Mouse (Mus musculus) left cerebral cortex, adult 2 months (tissue): ENCODE results near the gene Haao. TPM values are rescaled to one million over a fixed set of nuclear protein-coding genes. Genes with fewer than 3 reads are reported as not detected.

ENCODE experiments used
- DNase-seq, 2 experiments: peaks; one replicate each; pipeline ENCODE4 v3.0.0; 2021 to 2022; ENCODE audit warnings: low spot score in 2 of 2, mixed read lengths in 1 of 2; ENCODE audit errors: extremely low spot score in 1 of 2
- H3K27ac ChIP-seq: fragments of 200-600 bp; 2 replicates; pipeline ENCODE4 v1.8.1; 2022
- H3K4me3 ChIP-seq: fragments of 200-600 bp; 2 replicates; pipeline ENCODE4 v1.8.1; 2022
- CTCF ChIP-seq: fragments of 200-600 bp; IDR thresholded peaks from 2 replicates; pipeline ENCODE4 v1.8.1; 2022; ENCODE audit warnings: antibody characterized with exemption, mild to moderate bottlenecking, moderate library complexity
- intact Hi-C: fragments of 180-260 bp; cut with DNase I; formaldehyde crosslinking; loops from one replicate; pipeline ENCODE4 v1.15.1; 2025
- total RNA-seq, 2 experiments: library from RNA; stranded (reverse); gene quantifications; 2 replicates each; pipeline ENCODE4 v1.2.3; 2021

Gene Haao
- total RNA-seq, 2 experiments from 2014 or later, result not detected

DNA sequence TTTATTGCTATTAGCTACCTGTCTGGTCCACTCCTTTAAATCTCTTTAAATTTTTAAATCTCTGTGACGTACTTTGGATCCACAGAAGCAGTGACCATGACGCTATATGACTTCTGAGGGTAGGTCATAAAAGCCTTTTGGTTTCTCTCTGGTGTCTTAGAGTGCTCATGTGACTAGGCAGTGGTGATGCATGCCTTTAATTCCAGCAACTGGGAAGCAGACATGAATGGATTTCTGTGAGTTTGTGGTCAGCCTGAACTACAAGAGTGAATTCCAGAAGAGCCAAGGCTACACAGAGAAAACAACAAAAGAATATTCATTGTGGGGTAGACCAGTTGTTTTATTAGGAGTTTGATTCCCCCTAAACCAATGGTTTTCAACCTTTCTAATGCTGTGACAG is 35.0 kb upstream of the Haao start:
- TF ChIP-seq CTCF, result no peak
- intact Hi-C loops, result no loop called here

DNA sequence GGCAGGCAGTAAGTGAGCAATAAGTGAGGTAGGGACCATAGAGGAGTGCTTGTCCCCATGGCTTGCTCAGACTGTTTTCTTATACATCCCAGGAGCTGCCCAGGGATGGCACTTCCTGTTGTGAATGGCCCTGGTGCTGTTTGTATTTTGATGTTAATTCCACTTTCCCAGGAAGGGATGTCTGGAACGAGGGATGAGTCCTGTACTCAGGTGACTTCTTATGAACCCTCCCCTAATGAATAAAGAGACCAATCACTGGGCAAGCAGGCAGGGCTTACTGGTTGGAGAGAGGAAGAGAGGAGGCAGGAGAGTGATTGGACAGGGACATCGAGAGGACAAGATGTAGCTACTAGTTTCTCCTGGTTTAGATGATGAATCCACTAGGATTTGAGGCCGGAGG is 33.3 kb upstream of the Haao start:
- TF ChIP-seq CTCF, result no peak
- no peak for DNase-seq
- H3K27ac ChIP-seq, result no peak overlapping the region
- intact Hi-C loops, result no loop called here
- H3K4me3 ChIP-seq, result no peak overlapping the region

More for the DNA sequence above, 35.0 kb upstream of the Haao start:
- H3K4me3 ChIP-seq, result no peak overlapping the region
- DNase-seq, result no peak
- no peak overlapping the region for H3K27ac ChIP-seq

DNA sequence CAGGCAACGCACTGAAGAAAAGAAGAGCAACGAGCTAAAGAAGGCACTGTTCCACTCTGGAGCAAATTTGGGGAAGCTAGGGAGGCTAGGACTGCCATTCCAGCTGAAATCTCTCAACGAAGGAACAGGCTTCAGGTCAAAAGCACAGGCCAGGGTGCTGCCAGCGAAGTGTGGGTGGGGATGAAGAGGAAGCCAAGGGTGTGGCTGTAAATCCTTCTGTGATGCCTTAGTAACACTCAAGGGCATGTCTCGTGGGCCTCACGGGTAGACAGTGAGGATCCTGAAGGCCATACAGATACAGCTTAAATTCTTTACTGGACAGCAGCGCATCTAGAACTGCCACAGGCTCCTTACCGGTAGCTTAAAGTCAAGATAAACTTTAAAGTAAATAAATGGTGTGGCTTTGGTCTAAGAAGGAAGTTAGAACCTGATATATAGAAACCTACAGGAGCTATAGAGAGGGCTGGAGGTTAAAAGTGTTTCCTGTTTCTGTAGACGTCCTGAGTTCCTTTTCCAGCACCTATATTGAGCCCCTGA is 32.5 kb upstream of the Haao start:
- Histone ChIP-seq H3K27ac (no peak overlapping the region), H3K4me3 (no peak overlapping the region)
- TF ChIP-seq CTCF, result no peak
- no peak for DNase-seq
- intact Hi-C loops, result no loop called here

DNA sequence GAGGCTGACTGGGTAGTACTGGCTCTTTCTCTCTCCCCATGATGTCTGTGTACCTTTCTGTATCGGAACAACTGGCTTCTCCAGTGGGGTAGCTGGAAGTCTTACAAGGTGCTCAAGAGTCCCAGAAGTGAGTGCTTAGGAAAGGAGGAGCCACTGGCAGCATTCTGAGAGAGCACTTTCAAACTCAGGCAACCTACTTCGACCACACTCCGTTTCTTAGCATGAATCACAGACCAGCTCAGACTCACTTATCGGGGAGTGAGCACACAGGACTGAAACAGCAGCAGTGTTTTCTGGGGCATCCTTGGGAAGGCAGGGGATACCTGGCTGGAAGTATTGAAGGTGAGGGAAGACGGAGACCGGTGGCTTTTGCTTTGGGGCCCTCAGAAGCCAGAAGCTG is 31.9 kb upstream of the Haao start:
- Histone ChIP-seq H3K4me3 (no peak overlapping the region), H3K27ac (no peak overlapping the region)
- no peak for TF ChIP-seq CTCF
- DNase-seq, result no peak
- intact Hi-C loops, result no loop called here

DNA sequence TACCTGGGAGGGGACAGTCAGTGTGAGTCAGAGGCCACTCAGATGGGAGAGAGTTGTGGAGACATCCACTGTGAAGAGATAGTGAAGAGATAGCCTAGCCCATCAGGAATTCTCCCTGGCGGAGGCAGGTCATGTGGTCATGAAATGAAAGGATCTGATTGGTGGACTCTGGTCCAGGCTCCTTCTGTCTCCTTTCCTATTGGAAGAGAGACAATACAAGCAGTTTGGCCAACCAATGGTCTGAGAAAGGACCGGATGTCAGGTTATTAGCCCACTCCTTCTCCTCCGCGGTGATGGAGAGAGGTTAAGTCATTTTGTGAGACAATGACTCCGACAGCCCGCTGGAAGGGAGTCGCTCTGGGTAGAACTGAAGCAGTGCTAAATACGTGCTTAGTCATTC is 26.8 kb upstream of the Haao start:
- DNase-seq, result no peak
- Histone ChIP-seq H3K4me3 (no peak overlapping the region), H3K27ac (no peak overlapping the region)
- intact Hi-C loops, result no loop called here
- no peak for TF ChIP-seq CTCF

DNA sequence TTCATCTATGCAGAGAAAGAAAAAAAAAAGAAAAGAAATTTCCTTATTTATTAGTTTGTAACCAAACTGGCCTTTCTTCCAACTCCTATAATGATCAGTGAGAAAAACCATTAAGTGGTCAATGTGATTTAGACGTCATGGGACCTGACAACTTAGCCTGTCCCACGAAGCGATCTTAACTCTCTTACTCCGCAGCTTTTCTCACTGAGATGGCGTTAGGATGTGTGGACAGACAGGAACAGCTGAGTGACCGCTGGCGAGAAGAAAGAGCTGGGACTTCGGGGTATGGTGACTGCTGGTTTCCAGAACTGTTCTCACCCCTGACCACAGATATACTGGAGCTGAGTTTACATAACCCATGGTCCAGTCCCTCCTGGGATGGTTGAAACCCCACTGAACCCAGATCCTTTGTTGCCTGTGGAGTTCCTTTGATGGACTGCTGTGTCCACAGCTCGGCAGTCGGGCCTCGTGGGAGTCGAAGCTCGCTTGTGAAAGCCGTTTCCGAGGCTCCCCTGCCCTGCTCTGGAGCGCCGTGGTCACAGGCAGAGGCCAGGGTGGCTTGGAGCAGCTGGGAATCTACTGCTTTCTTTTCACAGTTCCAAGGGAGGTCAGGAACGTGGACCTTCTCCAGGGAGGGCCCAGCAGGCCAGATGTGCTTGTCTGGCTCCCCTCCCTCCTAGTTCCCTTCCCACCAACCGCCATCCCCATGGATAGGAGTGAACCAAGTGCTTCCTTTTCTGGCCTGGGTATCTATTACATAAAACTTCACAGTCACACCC is 25.8 kb upstream of the Haao start:
- H3K4me3 ChIP-seq, result no peak overlapping the region
- H3K27ac ChIP-seq, result peak overlapping the region; percentile 36; the same call in 1 of the 2 replicates
- DNase-seq, result no peak
- intact Hi-C loops, result loop anchor here (2.0 kb wide), 1 partner anchor 317 kb away; no protein-coding TSS in a partner anchor
- no peak for TF ChIP-seq CTCF

DNA sequence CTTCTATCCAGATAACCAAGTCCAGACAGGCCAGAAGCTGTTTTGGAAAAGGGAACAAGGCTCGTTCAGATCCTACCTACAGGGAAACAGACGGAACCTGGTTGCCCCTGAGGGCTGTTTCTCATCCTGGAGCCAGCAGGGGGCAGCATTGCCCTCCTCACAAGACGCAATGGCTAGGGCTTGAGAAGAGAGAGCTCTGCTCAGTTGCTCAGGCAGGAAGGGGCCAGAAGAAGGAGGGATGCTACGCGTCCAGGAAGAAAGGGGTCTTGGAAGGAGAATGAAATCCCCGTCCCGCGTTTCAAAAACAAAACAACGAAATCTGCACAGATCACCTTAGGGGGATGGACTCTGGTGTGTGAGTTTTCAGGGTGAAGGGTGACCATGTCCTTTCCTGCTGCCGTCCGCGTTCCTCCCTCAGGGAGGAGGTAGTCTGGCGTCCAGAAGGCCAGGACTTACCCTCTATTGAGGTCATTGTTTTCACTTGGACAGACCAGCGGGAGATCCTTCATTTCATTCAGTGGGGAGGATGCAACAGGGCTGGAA is 25.1 kb upstream of the Haao start:
- intact Hi-C loops, result loop anchor here (1.0 to 2.0 kb wide), 2 partner anchors 318 to 512 kb away; no protein-coding TSS in a partner anchor
- TF ChIP-seq CTCF, result peak; percentile 95

DNA sequence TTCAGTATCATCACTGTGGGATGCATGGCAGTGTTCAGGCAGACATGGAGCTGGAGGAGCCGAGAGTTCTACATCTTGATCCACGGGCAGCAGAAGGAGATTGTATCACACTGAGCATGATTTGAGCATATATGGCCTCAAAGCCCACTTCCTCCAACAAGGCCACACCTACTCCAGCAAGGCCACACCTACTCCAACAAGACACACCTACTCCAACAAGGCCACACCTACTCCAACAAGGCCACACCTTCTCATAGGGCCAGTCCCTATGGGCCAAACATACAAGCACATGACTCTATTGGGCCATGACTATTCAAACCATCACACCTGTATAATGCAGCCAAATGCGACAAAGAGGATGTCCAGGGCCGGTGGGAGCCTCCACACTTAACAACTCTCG is 23.6 kb upstream of the Haao start:
- Histone ChIP-seq H3K4me3 (no peak overlapping the region), H3K27ac (no peak overlapping the region)
- intact Hi-C loops, result no loop called here
- TF ChIP-seq CTCF, result no peak
- DNase-seq, result no peak

More for the DNA sequence above, 25.1 kb upstream of the Haao start:
- DNase-seq, result peak; percentile 80 to 88
- H3K27ac ChIP-seq, result 0 out of 2 replicates have a peak overlapping the region, but pooled peaks have one; percentile 38
- no peak overlapping the region for H3K4me3 ChIP-seq

DNA sequence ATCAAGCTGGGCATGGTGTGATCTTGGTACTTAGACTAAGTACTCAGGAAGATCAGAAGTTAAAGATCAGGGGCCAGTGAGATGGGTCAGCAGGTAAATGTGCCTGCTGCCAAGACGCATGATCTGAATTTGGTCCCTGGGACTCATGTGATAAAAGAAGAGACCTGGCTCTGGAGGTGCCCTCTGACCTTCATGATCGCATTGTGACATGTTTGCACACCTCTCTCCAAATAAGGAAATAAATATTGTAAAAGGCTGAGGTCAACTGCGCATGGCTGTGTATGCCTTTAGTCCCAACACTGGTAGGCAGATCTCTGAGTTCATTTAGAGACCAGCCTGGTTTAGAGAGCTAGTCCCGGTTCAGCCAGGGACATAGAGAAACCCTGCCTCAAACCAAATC is 22.6 kb upstream of the Haao start:
- Histone ChIP-seq H3K4me3 (no peak overlapping the region), H3K27ac (no peak overlapping the region)
- no peak for TF ChIP-seq CTCF
- no peak for DNase-seq
- intact Hi-C loops, result no loop called here

DNA sequence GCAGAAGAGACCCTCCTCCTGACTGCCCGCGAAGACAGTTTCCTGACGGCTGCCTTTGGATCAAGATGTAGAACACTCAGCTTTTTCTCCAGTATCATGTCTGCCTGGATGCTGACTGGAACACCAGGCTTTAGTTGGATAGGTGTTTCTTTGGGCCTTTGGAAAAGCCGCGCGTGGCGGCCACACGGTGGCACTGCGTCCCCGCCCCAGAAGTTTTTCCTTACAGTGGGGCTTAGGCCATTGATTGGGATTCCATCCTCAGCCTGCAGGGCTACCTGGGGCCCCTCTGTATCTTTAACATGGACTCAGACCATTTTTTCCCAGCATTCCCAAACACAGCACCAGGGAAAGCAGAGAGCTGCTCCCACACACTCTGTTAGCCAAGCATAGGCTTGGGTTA is 18.8 kb upstream of the Haao start:
- H3K27ac ChIP-seq, result no peak overlapping the region
- no peak overlapping the region for H3K4me3 ChIP-seq
- DNase-seq, result peak; percentile 23 to 47
- intact Hi-C loops, result no loop called here
- TF ChIP-seq CTCF, result peak; percentile 72

DNA sequence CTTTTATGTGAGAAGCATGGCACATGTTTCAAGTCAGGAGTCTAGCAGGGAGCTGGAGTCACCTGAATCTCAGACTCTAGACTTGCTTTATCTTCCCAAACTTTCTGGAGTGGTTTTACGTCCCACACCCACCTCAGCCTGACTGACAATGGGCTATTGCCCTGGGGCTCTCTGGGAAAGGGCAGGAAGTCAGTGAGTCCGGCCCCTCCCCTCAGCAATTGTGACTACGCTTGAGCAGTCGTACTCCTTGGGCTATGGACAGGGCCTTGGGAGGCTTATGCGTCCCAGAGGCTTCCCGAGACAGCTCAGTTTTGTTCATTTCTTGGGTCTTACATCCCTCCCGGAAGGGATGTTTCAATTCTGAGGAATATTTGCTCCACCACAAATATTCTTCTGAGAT is 17.6 kb upstream of the Haao start:
- H3K27ac ChIP-seq, result no peak overlapping the region
- intact Hi-C loops, result no loop called here
- no peak for TF ChIP-seq CTCF

DNA sequence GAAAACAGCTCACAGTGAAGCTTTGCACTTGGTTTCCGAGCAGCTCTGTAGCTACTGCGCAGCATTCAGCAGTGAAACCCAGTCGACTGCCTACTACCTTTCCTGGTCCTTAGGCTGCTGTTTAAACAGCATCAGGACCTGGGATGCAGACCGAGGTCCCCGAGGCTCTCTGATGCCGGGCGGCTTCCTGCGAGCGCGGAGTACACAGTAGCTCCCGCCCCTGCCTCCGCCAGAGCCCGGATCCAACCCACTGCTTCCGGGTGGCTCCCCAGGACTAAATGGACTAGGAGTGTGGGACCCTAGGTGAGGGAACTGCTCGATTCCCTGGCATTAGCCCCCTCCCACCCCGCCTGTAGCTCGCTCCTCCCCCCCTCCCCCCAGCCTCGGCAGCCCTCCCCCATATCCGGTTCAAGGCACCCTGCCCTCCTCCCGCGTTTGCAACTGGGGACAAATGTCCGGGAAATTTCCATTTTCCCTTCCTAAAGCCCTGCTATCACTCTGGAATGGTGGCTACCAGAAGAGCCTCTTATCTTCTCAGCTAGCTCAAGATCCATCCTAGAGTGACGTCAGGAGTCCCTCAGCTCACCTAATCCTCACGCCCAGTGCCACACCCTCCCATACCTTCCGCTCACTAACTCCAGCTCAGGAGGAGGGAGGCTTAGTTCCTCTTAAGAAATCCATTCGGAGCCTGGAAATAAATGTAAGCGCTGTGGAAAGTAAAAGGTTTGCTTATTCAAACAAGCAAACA is 14.5 kb upstream of the Haao start:
- Histone ChIP-seq H3K27ac (peak overlapping the region; percentile 93), H3K4me3 (peak overlapping the region; percentile 87)
- DNase-seq, result peak; percentile 67 to 68
- TF ChIP-seq CTCF, result no peak
- intact Hi-C loops, result no loop called here

More for the DNA sequence above, 17.6 kb upstream of the Haao start:
- no peak for DNase-seq
- H3K4me3 ChIP-seq, result no peak overlapping the region
